Mouse (Mus musculus) embryonic stem cell, embryonic (primary cell): ENCODE measurements around the gene Ubxn11.

ENCODE experiments used
- CTCF ChIA-PET, 4 experiments: fragments of 300-600 bp in 2 of 4; fragments of 350-600 bp in 2 of 4; sonication (Branson Sonifier 250); formaldehyde crosslinking; loops; one replicate each; lab custom pipeline; 2022; ENCODE audit warnings: inconsistent platforms in 2 of 4; lab: Charles Lee
- POLR2A ChIA-PET, 4 experiments: fragments of 300-600 bp in 2 of 4; fragments of 350-600 bp in 2 of 4; sonication (Branson Sonifier 250); formaldehyde crosslinking; loops; one replicate each; lab custom pipeline; 2022; ENCODE audit warnings: antibody characterized with exemption in 4 of 4, inconsistent platforms in 1 of 4; lab: Charles Lee

Gene Ubxn11

GRCm38 (mm10) chr4:134101979-134102741, at the start of gene Ubxn11:
Gene Ubxn11, plus strand, starts transcription at chr4:134102570.
- POLR2A ChIA-PET = interaction anchor here in 3 of 4 experiments (0.6 to 19.9 kb wide), 16 partner anchors 12 to 294 kb away, joined by 3 to 285 read pairs (median 4); partner anchors contain the start of genes Sh3bgrl3 (in 3 of the 3), Cep85 (in 1 of the 3) and Pafah2 (in 1 of the 3)

GRCm38 (mm10) chr4:134053538-134053937, 48.8 kb upstream of the Ubxn11 start, which contains the start of gene Zfp683:
Gene Zfp683, plus strand, starts transcription at chr4:134053838.
- CTCF ChIA-PET = interaction anchor here in 1 of 4 experiments (1.8 kb wide), 1 partner anchor 18 kb away, joined by 5 read pairs; no protein-coding TSS in a partner anchor
- POLR2A ChIA-PET = interaction anchor here in 2 of 4 experiments (0.6 to 1.9 kb wide), 3 partner anchors 28 to 151 kb away, joined by 3 to 5 read pairs (median 3); no protein-coding TSS in a partner anchor

More at GRCm38 (mm10) chr4:134101979-134102741, at the start of gene Ubxn11:
- CTCF ChIA-PET = interaction anchor here in 3 of 4 experiments (0.6 to 1.4 kb wide), 5 partner anchors 10 to 21 kb away, joined by 3 to 6 read pairs (median 3); no protein-coding TSS in a partner anchor

- CTCF ChIA-PET = interaction anchor here (0.6 to 2.6 kb wide), 13 partner anchors 9 to 148 kb away, joined by 3 to 12 read pairs (median 5); partner anchors contain the start of gene Cep85 (in 1 of the 4)
- POLR2A ChIA-PET = interaction anchor here in 3 of 4 experiments (0.6 to 3.1 kb wide), 29 partner anchors 8 to 238 kb away, joined by 3 to 25 read pairs (median 4); partner anchors contain the start of genes Cd52 (in 1 of the 3), E130218I03Rik (in 1 of the 3) and Sh3bgrl3 (in 1 of the 3)
Observed at GRCm38 (mm10) chr4:134058166-134058715, 44.1 kb upstream of the Ubxn11 start.

- CTCF ChIA-PET = interaction anchor here in 3 of 4 experiments (0.6 to 2.6 kb wide), 8 partner anchors 9 to 128 kb away, joined by 3 to 12 read pairs (median 8); partner anchors contain the start of gene Cep85 (in 1 of the 3)
- POLR2A ChIA-PET = interaction anchor here in 3 of 4 experiments (0.8 to 3.1 kb wide), 19 partner anchors 9 to 160 kb away, joined by 3 to 25 read pairs (median 4); no protein-coding TSS in a partner anchor
Observed at GRCm38 (mm10) chr4:134058908-134059307, 43.5 kb upstream of the Ubxn11 start.

- POLR2A ChIA-PET = interaction anchor here in 2 of 4 experiments (0.7 to 3.4 kb wide), 15 partner anchors 8 to 245 kb away, joined by 3 to 29 read pairs (median 4); partner anchors contain the start of genes Cep85 (in 1 of the 2) and Sh3bgrl3 (in 1 of the 2)
Observed at GRCm38 (mm10) chr4:134060135-134060865, 42.1 kb upstream of the Ubxn11 start, which contains the start of gene Crybg2. Gene Crybg2, plus strand, starts transcription at chr4:134060815.

GRCm38 (mm10) chr4:134061166-134061830, 41.1 kb upstream of the Ubxn11 start:
- CTCF ChIA-PET = interaction anchor here in 3 of 4 experiments (0.6 to 1.4 kb wide), 6 partner anchors 25 to 781 kb away, joined by 3 to 6 read pairs (median 3); no protein-coding TSS in a partner anchor
- POLR2A ChIA-PET = interaction anchor here in 3 of 4 experiments (0.5 to 3.4 kb wide), 18 partner anchors 7 to 246 kb away, joined by 3 to 29 read pairs (median 3); partner anchors contain the start of gene Cep85 (in 1 of the 3)

More at GRCm38 (mm10) chr4:134060135-134060865, 42.1 kb upstream of the Ubxn11 start, which contains the start of gene Crybg2:
- CTCF ChIA-PET = interaction anchor here in 3 of 4 experiments (0.7 to 1.4 kb wide), 5 partner anchors 13 to 25 kb away, joined by 3 to 6 read pairs (median 5); no protein-coding TSS in a partner anchor

- ChIA-PET POLR2A (interaction anchor here in 2 of 4 experiments (0.5 to 3.4 kb wide), 14 partner anchors 12 to 164 kb away, joined by 3 to 29 read pairs (median 3); partner anchors contain the start of gene Dhdds (in 1 of the 2)), CTCF (interaction anchor here in 3 of 4 experiments (0.6 to 1.1 kb wide), 4 partner anchors 26 to 781 kb away, joined by 3 to 6 read pairs (median 3); no protein-coding TSS in a partner anchor)
Observed at GRCm38 (mm10) chr4:134061944-134062446, 40.4 kb upstream of the Ubxn11 start.

GRCm38 (mm10) chr4:134062561-134062960, 39.8 kb upstream of the Ubxn11 start:
- ChIA-PET POLR2A (interaction anchor here in 2 of 4 experiments (0.5 to 3.4 kb wide), 11 partner anchors 12 to 164 kb away, joined by 3 to 29 read pairs (median 3); partner anchors contain the start of gene Dhdds (in 1 of the 2)), CTCF (interaction anchor here in 2 of 4 experiments (1.0 to 1.1 kb wide), 2 partner anchors 27 kb away, joined by 3 to 5 read pairs; no protein-coding TSS in a partner anchor)

- CTCF ChIA-PET = interaction anchor here in 2 of 4 experiments (0.6 to 1.8 kb wide), 5 partner anchors 13 to 134 kb away, joined by 3 to 5 read pairs (median 4); no protein-coding TSS in a partner anchor
- POLR2A ChIA-PET = interaction anchor here in 2 of 4 experiments (0.8 to 7.6 kb wide), 9 partner anchors 9 to 205 kb away, joined by 3 to 112 read pairs (median 6); no protein-coding TSS in a partner anchor
Observed at GRCm38 (mm10) chr4:134065431-134066004, 36.9 kb upstream of the Ubxn11 start.

GRCm38 (mm10) chr4:134067383-134067782, 35.0 kb upstream of the Ubxn11 start:
- ChIA-PET POLR2A (interaction anchor here in 3 of 4 experiments (0.5 to 7.6 kb wide), 29 partner anchors 7 to 252 kb away, joined by 3 to 112 read pairs (median 5); partner anchors contain the start of gene Cep85 (in 2 of the 3)), CTCF (interaction anchor here (0.5 to 3.0 kb wide), 12 partner anchors 9 to 56 kb away, joined by 3 to 17 read pairs (median 4); no protein-coding TSS in a partner anchor)

- POLR2A ChIA-PET = interaction anchor here in 3 of 4 experiments (0.5 to 7.6 kb wide), 43 partner anchors 8 to 1205 kb away, joined by 3 to 112 read pairs (median 4); partner anchors contain the start of genes Cep85 (in 2 of the 3), Clic4 (in 1 of the 3) and Crybg2 (in 1 of the 3)
- CTCF ChIA-PET = interaction anchor here (0.8 to 3.0 kb wide), 14 partner anchors 9 to 56 kb away, joined by 3 to 17 read pairs (median 4); no protein-coding TSS in a partner anchor
Observed at GRCm38 (mm10) chr4:134067833-134068544, 34.4 kb upstream of the Ubxn11 start.

GRCm38 (mm10) chr4:134068793-134069580, 33.4 kb upstream of the Ubxn11 start:
- CTCF ChIA-PET = interaction anchor here (0.8 to 3.0 kb wide), 10 partner anchors 8 to 56 kb away, joined by 3 to 17 read pairs (median 4); no protein-coding TSS in a partner anchor

GRCm38 (mm10) chr4:134078694-134079093, 23.7 kb upstream of the Ubxn11 start:
- CTCF ChIA-PET = interaction anchor here (0.5 to 2.9 kb wide), 26 partner anchors 9 to 1194 kb away, joined by 3 to 35 read pairs (median 5); partner anchors contain the start of genes Cep85 (in 1 of the 4), Sh3bgrl3 (in 1 of the 4) and Stx12 (in 1 of the 4)
- POLR2A ChIA-PET = interaction anchor here in 3 of 4 experiments (0.7 to 10.1 kb wide), 32 partner anchors 8 to 200 kb away, joined by 3 to 112 read pairs (median 4); partner anchors contain the start of genes Crybg2 (in 1 of the 3), Hmgn2 (in 1 of the 3) and Rps6ka1 (in 1 of the 3)

More at GRCm38 (mm10) chr4:134068793-134069580, 33.4 kb upstream of the Ubxn11 start:
- POLR2A ChIA-PET = interaction anchor here in 3 of 4 experiments (0.5 to 7.6 kb wide), 33 partner anchors 9 to 1805 kb away, joined by 3 to 112 read pairs (median 6); partner anchors contain the start of genes Crybg2 (in 2 of the 3), Cep85 (in 1 of the 3), Clic4 (in 1 of the 3) and Sh3bgrl3 (in 1 of the 3)
